Mouse (Mus musculus) C2C12 (cell line): Measurements from ENCODE around the gene Tnni3k. TPM values are rescaled to one million over a fixed set of nuclear protein-coding genes. Genes with fewer than 3 reads are reported as not detected.
A peak's percentile ranks its signal among the peaks of the same experiment; 100 is the strongest.

ENCODE experiments used
- H3K27me3 ChIP-seq: one replicate; pipeline ENCODE4 v1.6.1; 2011; ENCODE audit not compliant: control insufficient read depth, insufficient read depth, insufficient read length
- H3K36me3 ChIP-seq: one replicate; pipeline ENCODE4 v1.6.1; 2011; ENCODE audit not compliant: control insufficient read depth, insufficient read depth
- H3K4me3 ChIP-seq: one replicate; pipeline ENCODE4 v1.5.1; 2011; ENCODE audit warnings: mild to moderate bottlenecking, control low read depth; ENCODE audit not compliant: poor library complexity, insufficient read depth, severe bottlenecking
- H3K79me2 ChIP-seq: one replicate; pipeline ENCODE4 v1.6.1; 2011; ENCODE audit not compliant: control insufficient read depth, insufficient read depth
- H3K79me3 ChIP-seq: one replicate; pipeline ENCODE4 v1.6.1; 2011; ENCODE audit warnings: low read depth, control low read depth
- H3ac ChIP-seq: one replicate; pipeline ENCODE3; 2011; ENCODE audit warnings: low read depth; ENCODE audit not compliant: control insufficient read depth, insufficient read length
- CEBPB ChIP-seq: IDR thresholded peaks from one replicate; pipeline ENCODE4 v1.6.1; 2011; ENCODE audit warnings: low read depth, mild to moderate bottlenecking, control low read depth, moderate library complexity
- CTCF ChIP-seq: IDR thresholded peaks from one replicate; pipeline ENCODE4 v1.5.1; 2011; ENCODE audit not compliant: control insufficient read depth, insufficient read depth, insufficient read length
- FOSL1 ChIP-seq: IDR thresholded peaks from one replicate; pipeline ENCODE4 v1.8.0; 2011; ENCODE audit warnings: mild to moderate bottlenecking, low read length; ENCODE audit not compliant: poor library complexity, insufficient read depth, severe bottlenecking
- MAX ChIP-seq: IDR thresholded peaks from one replicate; pipeline ENCODE4 v1.6.1; 2011; ENCODE audit warnings: mild to moderate bottlenecking, control low read depth
- MYOD1 ChIP-seq: IDR thresholded peaks from one replicate; pipeline ENCODE4 v1.6.1; 2011; ENCODE audit warnings: low read depth; ENCODE audit not compliant: control insufficient read depth, insufficient read length
- MYOG ChIP-seq: IDR thresholded peaks from one replicate; pipeline ENCODE4 v1.6.1; 2011; ENCODE audit not compliant: control insufficient read depth, insufficient read length; ENCODE audit errors: extremely low read depth
- USF1 ChIP-seq: IDR thresholded peaks from one replicate; pipeline ENCODE4 v1.6.1; 2011; ENCODE audit warnings: low read depth, mild to moderate bottlenecking, control low read depth, moderate library complexity
- long read RNA-seq, 2 experiments: library from polyadenylated mRNA; unstranded; transcript quantifications; one replicate each; pipeline ENCODE4 v2.0.0; 2019 to 2020
- polyA plus RNA-seq: library from polyadenylated mRNA; unstranded; fragments of >200 nt; fragmentation: generic; extraction: Trizol; gene quantifications from one replicate; pipeline ENCODE4 v1.2.1, GENCODE M21; 2012; ENCODE audit warnings: missing spikeins

Tnni3k gene
- 0.30 TPM for polyA plus RNA-seq
- long read RNA-seq, experiment 1 = 0 reads
- long read RNA-seq, experiment 2 = 0 reads

DNA sequence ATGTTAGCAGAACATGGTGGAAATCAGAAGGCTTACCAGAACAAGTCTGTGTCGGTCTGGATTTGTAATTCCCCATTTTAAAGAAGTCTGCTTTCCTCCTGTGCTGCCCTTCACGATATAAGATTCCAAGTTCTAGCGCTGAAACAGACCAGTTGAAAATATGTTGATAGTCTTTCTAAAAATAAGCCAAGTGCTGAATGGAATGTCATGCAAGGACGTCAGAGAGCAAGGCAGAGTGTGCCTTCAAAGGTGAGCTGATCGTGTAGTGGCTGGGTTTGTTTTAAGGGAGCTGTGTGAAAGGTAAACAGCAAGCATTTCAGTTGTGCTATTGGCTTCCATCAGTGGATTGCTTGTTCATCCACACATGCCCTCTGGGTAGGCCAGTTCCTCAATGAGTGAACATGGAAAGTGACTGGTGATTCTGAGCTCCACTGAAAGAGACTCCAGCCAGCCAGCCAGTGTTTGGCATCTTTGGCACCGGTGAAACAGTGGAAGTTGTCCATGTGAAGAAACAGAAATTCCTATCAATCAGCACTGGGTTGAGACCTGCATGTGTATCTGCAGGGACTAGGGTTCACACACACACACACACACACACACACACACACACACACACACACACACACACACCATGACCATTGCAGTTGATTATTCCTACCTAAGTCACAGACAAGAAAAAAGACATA is at the start of gene Tnni3k:
TSS of gene Tnni3k (minus strand) at position 177 of the 686 bp plus-strand sequence.
- TF ChIP-seq CTCF = no peak
- no peak for TF ChIP-seq USF1
- TF ChIP-seq CEBPB = no peak
- TF ChIP-seq FOSL1 = no peak
- TF ChIP-seq MAX = no peak
- TF ChIP-seq MYOD1 = no peak
- no peak for TF ChIP-seq MYOG
- Histone ChIP-seq H3K79me2 (no peaks in the 10 kb centered on the region), H3ac (no peak within 1 kb of the TSS), H3K27me3 (no peaks in the 10 kb centered on the region), H3K36me3 (no peaks in the 10 kb centered on the region), H3K79me3 (no peaks in the 10 kb centered on the region), H3K4me3 (no peak within 1 kb of the TSS)

GRCm38 (mm10) chr3:155099266-155099665 is 44.1 kb upstream of the Tnni3k start:
- H3K79me3 ChIP-seq = no peaks in the 10 kb centered on the region
- TF ChIP-seq USF1 = no peak

DNA sequence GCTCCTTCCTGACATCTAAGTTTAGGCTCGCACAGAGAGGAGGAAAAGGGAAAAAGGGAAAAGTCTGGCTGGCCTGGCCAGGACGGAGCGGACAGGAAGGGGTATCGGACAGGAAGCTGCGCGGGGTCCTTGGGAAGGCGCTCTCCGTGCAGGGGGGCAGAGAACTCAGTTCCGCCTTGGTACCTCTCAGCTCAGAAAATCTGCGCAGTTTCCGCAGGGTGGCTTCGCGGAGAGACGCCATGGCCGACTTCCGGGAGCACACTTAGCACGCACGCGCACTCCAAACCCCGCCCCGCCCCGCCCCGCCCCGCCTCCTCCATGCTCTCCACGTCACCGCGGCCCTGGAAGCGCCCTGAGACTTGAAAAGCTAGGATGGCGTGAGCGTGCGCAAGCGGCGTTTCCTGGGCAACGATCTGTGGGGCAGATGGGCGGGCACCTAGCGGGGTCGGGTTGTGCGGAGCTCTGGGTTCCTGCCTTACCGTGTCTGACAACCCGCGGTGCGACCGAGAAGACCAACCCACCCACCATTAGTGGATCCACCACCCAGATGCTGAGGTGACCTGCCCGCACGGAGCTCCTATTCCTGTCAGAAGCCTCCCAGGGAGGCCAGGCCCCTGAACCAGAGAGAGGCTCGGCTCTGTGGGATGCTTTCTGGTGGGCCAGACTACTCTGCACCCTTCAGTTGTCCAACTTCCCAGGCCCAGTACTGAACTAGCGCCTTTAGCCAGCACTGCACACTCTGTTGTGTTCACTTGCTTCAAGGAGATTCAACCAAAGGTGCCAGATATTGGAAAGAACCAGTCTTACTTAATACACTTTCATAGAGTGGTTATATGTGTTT is 38.1 kb upstream of the Tnni3k start, which contains the start of the genes Fpgt and Lrriq3:
TSS of gene Fpgt (minus strand) at position 288 of the 841 bp plus-strand sequence.
TSS of gene Lrriq3 (plus strand) at position 319 of the 841 bp plus-strand sequence.
- Histone ChIP-seq H3K27me3 (no peaks in the 10 kb centered on the region), H3K4me3 (peak within 1 kb of the TSS; percentile 53), H3K36me3 (peaks cover 5% of the 10 kb centered on the region), H3ac (peak within 1 kb of the TSS; percentile 61), H3K79me2 (peaks cover 15% of the 10 kb centered on the region), H3K79me3 (peaks cover 8% of the 10 kb centered on the region)
- no peak for TF ChIP-seq MYOG
- peak; percentile 17 for TF ChIP-seq MAX

More at GRCm38 (mm10) chr3:155099266-155099665, 44.1 kb upstream of the Tnni3k start:
- Histone ChIP-seq H3K36me3 (no peaks in the 10 kb centered on the region), H3ac (no peak overlapping the region), H3K79me2 (no peaks in the 10 kb centered on the region), H3K4me3 (no peak overlapping the region), H3K27me3 (no peaks in the 10 kb centered on the region)

DNA sequence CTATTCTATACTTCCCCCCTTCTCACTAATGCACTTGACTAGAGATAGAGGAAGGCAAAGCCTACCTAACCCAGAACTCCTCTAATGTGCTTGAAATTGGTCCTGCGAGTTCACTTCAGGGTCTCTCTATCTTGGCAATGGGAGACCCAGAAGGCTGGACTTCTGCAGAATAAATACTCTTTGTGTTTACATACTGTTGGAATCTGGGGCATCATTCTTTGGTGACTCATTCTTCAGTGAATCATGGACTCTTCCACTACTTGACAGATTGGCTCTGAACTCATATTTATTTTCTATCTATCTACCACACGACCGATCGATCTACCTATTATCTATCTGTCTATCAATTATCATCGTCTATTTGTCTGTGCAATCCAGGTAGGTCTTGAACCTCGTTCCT is 36.9 kb upstream of the Tnni3k start:
- Histone ChIP-seq H3ac (peak overlapping the region; percentile 24), H3K4me3 (no peak overlapping the region)

DNA sequence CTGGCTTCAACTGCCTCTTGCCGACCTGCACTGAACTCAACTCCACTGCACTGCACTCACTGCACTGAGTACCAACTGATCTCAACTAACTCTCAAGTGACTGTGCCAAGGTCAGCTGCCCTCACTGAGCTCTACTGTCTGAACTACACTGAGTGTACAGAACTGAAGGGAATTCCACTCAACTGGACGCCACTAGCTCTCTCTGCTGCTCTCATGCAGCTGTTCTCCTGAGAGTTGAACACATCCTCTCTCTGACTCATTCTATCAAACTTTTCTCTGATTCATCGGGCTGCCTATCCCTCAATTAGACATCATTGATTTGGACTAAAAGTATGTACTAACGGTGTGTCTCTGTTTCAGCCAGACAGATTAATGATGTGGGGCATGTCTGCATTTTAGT is 22.7 kb upstream of the Tnni3k start:
- no peaks in the 10 kb centered on the region for H3K27me3 ChIP-seq
- H3K79me3 ChIP-seq = no peaks in the 10 kb centered on the region
- H3K79me2 ChIP-seq = no peaks in the 10 kb centered on the region
- H3K4me3 ChIP-seq = no peak overlapping the region
- no peak overlapping the region for H3ac ChIP-seq
- TF ChIP-seq CEBPB (no peak), USF1 (no peak), MYOD1 (peak; percentile 95), FOSL1 (peak; percentile 29)
- H3K36me3 ChIP-seq = no peaks in the 10 kb centered on the region

More for the DNA sequence above, 36.9 kb upstream of the Tnni3k start:
- H3K79me2 ChIP-seq = peaks cover 15% of the 10 kb centered on the region
- peaks cover 8% of the 10 kb centered on the region for H3K79me3 ChIP-seq
- TF ChIP-seq MAX (no peak), MYOD1 (no peak), CEBPB (no peak), FOSL1 (no peak), CTCF (no peak), USF1 (no peak), MYOG (no peak)
- no peaks in the 10 kb centered on the region for H3K27me3 ChIP-seq
- H3K36me3 ChIP-seq = peaks cover 18% of the 10 kb centered on the region

- Histone ChIP-seq H3K36me3 (no peaks in the 10 kb centered on the region), H3K27me3 (no peaks in the 10 kb centered on the region), H3K4me3 (no peak overlapping the region), H3ac (no peak overlapping the region), H3K79me3 (no peaks in the 10 kb centered on the region), H3K79me2 (no peaks in the 10 kb centered on the region)
- TF ChIP-seq MYOD1 (no peak), MYOG (no peak), USF1 (no peak), FOSL1 (no peak), MAX (no peak), CEBPB (no peak), CTCF (no peak)
These were observed 4.2 kb upstream of the Tnni3k start for GRCm38 (mm10) chr3:155059449-155059822.
